In genomic region chr7:45332685-45333425, GRCm38 (mm10) we compare ENCODE assay signal across 7 mouse cellular contexts. TPM values are rescaled to one million over a fixed set of nuclear protein-coding genes. Genes with fewer than 3 reads are reported as not detected.
DNase-seq lines count a peak whose midpoint lies in the region; ATAC-seq and TF ChIP-seq lines count a peak whose summit lies in the region.

No protein-coding gene starts in this region.

- TF ChIP-seq CTCF in E14TG2a.4 (conservative IDR thresholded peaks at IDR 0.05; ENCODE audit: low read length): no peak
- no peak for TF ChIP-seq CTCF in stomach, postnatal 0 days (IDR thresholded peaks at IDR 0.05; ENCODE audit: low read depth)

- peak overlapping the region; percentile 77 for H3K9ac ChIP-seq in embryonic facial prominence, embryonic 14.5 days (ENCODE audit: low read depth, low read length)
- H3K9ac ChIP-seq in stomach, postnatal 0 days (ENCODE audit: low read length): peak overlapping the region; percentile 77

- H3K4me2 ChIP-seq in embryonic facial prominence, embryonic 14.5 days (ENCODE audit: low read depth, low read length): peak overlapping the region; percentile 80
- peak overlapping the region; percentile 84 for H3K4me2 ChIP-seq in stomach, postnatal 0 days (replicated peaks; ENCODE audit: low read depth)

- TF ChIP-seq EP300 in stomach, postnatal 0 days (optimal IDR thresholded peaks at IDR 0.05): no peak

- 3% methylated on average over 13 of the region's 22 CpGs for WGBS in embryonic facial prominence, embryonic 14.5 days
- WGBS in stomach, postnatal 0 days: under 1% methylated on average over 22 of the region's 22 CpGs

- H3K9me3 ChIP-seq in E14TG2a.4 (ENCODE audit: low read length): no peaks in the 10 kb centered on the region
- no peaks in the 10 kb centered on the region for H3K9me3 ChIP-seq in embryonic facial prominence, embryonic 14.5 days (ENCODE audit: control insufficient read depth, low read length)
- peaks cover 7% of the 10 kb centered on the region for H3K9me3 ChIP-seq in megakaryocyte, embryonic 14.5 days
- H3K9me3 ChIP-seq in stomach, postnatal 0 days (ENCODE audit: control insufficient read depth, low read length): no peaks in the 10 kb centered on the region

- H3K36me3 ChIP-seq in E14TG2a.4 (ENCODE audit: insufficient read depth, low read length): peaks cover 20% of the 10 kb centered on the region
- no peaks in the 10 kb centered on the region for H3K36me3 ChIP-seq in embryonic facial prominence, embryonic 14.5 days (ENCODE audit: control insufficient read depth, insufficient read depth, low read length)
- no peaks in the 10 kb centered on the region for H3K36me3 ChIP-seq in megakaryocyte, embryonic 14.5 days (replicated peaks; ENCODE audit: low read length)
- H3K36me3 ChIP-seq in stomach, postnatal 0 days (ENCODE audit: control insufficient read depth, insufficient read depth, low read length): no peaks in the 10 kb centered on the region

- H3K27me3 ChIP-seq in E14TG2a.4 (ENCODE audit: insufficient read depth, low read length): peaks cover 3% of the 10 kb centered on the region; the same call in 1 of the 2 replicates
- no peaks in the 10 kb centered on the region for H3K27me3 ChIP-seq in embryonic facial prominence, embryonic 14.5 days (replicated peaks; ENCODE audit: control insufficient read depth, insufficient read depth, low read length)
- H3K27me3 ChIP-seq in megakaryocyte, embryonic 14.5 days (replicated peaks): peaks cover 75% of the 10 kb centered on the region
- no peaks in the 10 kb centered on the region for H3K27me3 ChIP-seq in stomach, postnatal 0 days (ENCODE audit: control insufficient read depth, insufficient read depth, low read length)

- peak; percentile 58 for ATAC-seq in embryonic facial prominence, embryonic 14.5 days (ENCODE audit: low read depth)
- ATAC-seq in stomach, postnatal 0 days (ENCODE audit: low FRiP score, low TSS enrichment): peak; percentile 63

- peak overlapping the region; percentile 90 for H3K4me3 ChIP-seq in E14TG2a.4 (replicated peaks; ENCODE audit: low read length)
- peak overlapping the region; percentile 72 for H3K4me3 ChIP-seq in embryonic facial prominence, embryonic 14.5 days (ENCODE audit: low read depth, low read length)
- H3K4me3 ChIP-seq in megakaryocyte, embryonic 14.5 days (replicated peaks): peak overlapping the region; percentile 93
- peak overlapping the region; percentile 71 for H3K4me3 ChIP-seq in stomach, postnatal 0 days (ENCODE audit: low read depth, low read length)

- peaks cover 54% of the 10 kb centered on the region for H3K4me1 ChIP-seq in E14TG2a.4 (replicated peaks; ENCODE audit: low read depth, low read length)
- peaks cover 20% of the 10 kb centered on the region for H3K4me1 ChIP-seq in embryonic facial prominence, embryonic 14.5 days (ENCODE audit: control insufficient read depth, insufficient read depth, low read length)
- H3K4me1 ChIP-seq in megakaryocyte, embryonic 14.5 days: peaks cover 46% of the 10 kb centered on the region
- peaks cover 11% of the 10 kb centered on the region for H3K4me1 ChIP-seq in stomach, postnatal 0 days (replicated peaks; ENCODE audit: control insufficient read depth, insufficient read depth)

- peak overlapping the region; percentile 92 for H3K27ac ChIP-seq in embryonic facial prominence, embryonic 14.5 days (replicated peaks; ENCODE audit: low read depth, low read length)
- peak overlapping the region; percentile 91 for H3K27ac ChIP-seq in stomach, postnatal 0 days (replicated peaks)

- peak; percentile 35 for DNase-seq in T-cell, adult 2 months (ENCODE audit: low spot score)
- peak; percentile 92 for DNase-seq in embryonic facial prominence, embryonic 14.5 days (ENCODE audit: low spot score)
- peak; percentile 70 to 74 for DNase-seq in heart, postnatal 10 days
- DNase-seq in kidney, postnatal 36 days: peak; percentile 60 to 66
- DNase-seq in stomach, postnatal 0 days (ENCODE audit: low spot score): peak; percentile 62

- intact Hi-C loops in heart, postnatal 10 days (cut with DNase I): no loop called here

RNA-seq across cellular contexts. Expression of gene Trpm4, which starts 0.7 kb away (rescaled TPM):
- polyA plus RNA-seq in embryonic facial prominence, embryonic 14.5 days (2014; fragmentation: Nextera tagmentation; extraction: Ambion mirVana): 16.6 and 18.2 TPM in 2 replicates
- total RNA-seq in heart, postnatal 10 days (2021): 10 to 100 TPM; 21.0 to 26.1 TPM
- polyA plus RNA-seq in megakaryocyte, embryonic 14.5 days (2012; ENCODE audit: insufficient read depth, low replicate concordance): 7.6 TPM in 1 of 2 replicates, not detected in the other
- polyA plus RNA-seq in stomach, postnatal 0 days (2015; fragmentation: Nextera tagmentation; extraction: Ambion mirVana): 22.7 and 23.7 TPM in 2 replicates

RNA-seq across cellular contexts. Expression of gene Hrc, which starts 2.2 kb away (rescaled TPM):
- polyA plus RNA-seq in embryonic facial prominence, embryonic 14.5 days (2014; fragmentation: Nextera tagmentation; extraction: Ambion mirVana): 11.0 and 15.8 TPM in 2 replicates
- total RNA-seq in heart, postnatal 10 days (2021): 100 to 1,000 TPM; 320 to 351 TPM
- polyA plus RNA-seq in megakaryocyte, embryonic 14.5 days (2012; ENCODE audit: insufficient read depth, low replicate concordance): not detected in 2 replicates
- 0.80 and 0.85 TPM in 2 replicates for polyA plus RNA-seq in stomach, postnatal 0 days (2015; fragmentation: Nextera tagmentation; extraction: Ambion mirVana)

RNA-seq across cellular contexts. Expression of gene Ppfia3, which starts 34.0 kb away (rescaled TPM):
- polyA plus RNA-seq in embryonic facial prominence, embryonic 14.5 days (2014; fragmentation: Nextera tagmentation; extraction: Ambion mirVana): 4.8 and 6.9 TPM in 2 replicates
- under 1 TPM; 0.22 to 0.31 TPM for total RNA-seq in heart, postnatal 10 days (2021)
- polyA plus RNA-seq in megakaryocyte, embryonic 14.5 days (2012; ENCODE audit: insufficient read depth, low replicate concordance): 0.79 TPM in 1 of 2 replicates, not detected in the other
- polyA plus RNA-seq in stomach, postnatal 0 days (2015; fragmentation: Nextera tagmentation; extraction: Ambion mirVana): 6.0 and 7.1 TPM in 2 replicates

RNA-seq across cellular contexts. Expression of gene Lin7b, which starts 37.5 kb away (rescaled TPM):
- 2.4 TPM in 2 replicates for polyA plus RNA-seq in embryonic facial prominence, embryonic 14.5 days (2014; fragmentation: Nextera tagmentation; extraction: Ambion mirVana)
- 1 to 10 TPM in 1 of 2 experiments, under 1 TPM in 1; 0.97 to 1.1 TPM for total RNA-seq in heart, postnatal 10 days (2021)
- polyA plus RNA-seq in megakaryocyte, embryonic 14.5 days (2012; ENCODE audit: insufficient read depth, low replicate concordance): 4.1 TPM in 1 of 2 replicates, not detected in the other
- polyA plus RNA-seq in stomach, postnatal 0 days (2015; fragmentation: Nextera tagmentation; extraction: Ambion mirVana): 5.9 and 6.1 TPM in 2 replicates

RNA-seq across cellular contexts. Expression of gene Slc6a21, which starts 55.5 kb away (rescaled TPM):
- not detected in 2 replicates for polyA plus RNA-seq in embryonic facial prominence, embryonic 14.5 days (2014; fragmentation: Nextera tagmentation; extraction: Ambion mirVana)
- total RNA-seq in heart, postnatal 10 days (2021): not detected
- polyA plus RNA-seq in megakaryocyte, embryonic 14.5 days (2012; ENCODE audit: insufficient read depth, low replicate concordance): not detected in 2 replicates
- polyA plus RNA-seq in stomach, postnatal 0 days (2015; fragmentation: Nextera tagmentation; extraction: Ambion mirVana): not detected in 2 replicates

Comparison
In these comparisons a context has a peak if more than half of its experiments do, and no peak if none do; other contexts are left out.
1. Peak in every context shown above with its lines: DNase-seq, ATAC-seq, H3K4me3 ChIP-seq and H3K27ac ChIP-seq.
2. DNase-seq: peak in every context shown above with its lines; median percentile 92 in embryonic facial prominence, embryonic 14.5 days; 72 in heart, postnatal 10 days; 63 in kidney, postnatal 36 days; 62 in stomach, postnatal 0 days; 35 in T-cell, adult 2 months.